Mouse (Mus musculus) brown adipose tissue, adult 24 weeks (tissue): Measurements from ENCODE around the gene Kcna4. TPM values are rescaled to one million over a fixed set of nuclear protein-coding genes. Genes with fewer than 3 reads are reported as not detected.

Source experiments
- H3K27ac ChIP-seq: fragments of 200-500 bp; replicated peaks from 2 replicates; pipeline ENCODE4 v1.5.1; 2012; ENCODE audit warnings: low read depth, mild to moderate bottlenecking, low read length
- H3K4me1 ChIP-seq: fragments of 200-500 bp; 2 replicates; pipeline ENCODE4 v1.6.1; 2012; ENCODE audit warnings: low read length, mixed read lengths; ENCODE audit not compliant: control insufficient read depth, insufficient read depth, insufficient read length
- H3K4me3 ChIP-seq: fragments of 200-500 bp; 2 replicates; pipeline ENCODE4 v1.5.1; 2012; ENCODE audit warnings: low read depth, mild to moderate bottlenecking, low read length, moderate library complexity; ENCODE audit not compliant: insufficient read depth
- polyA plus RNA-seq: library from polyadenylated mRNA; stranded (reverse); fragments of >200 nt; gene quantifications from 2 replicates; pipeline ENCODE4 v1.2.4, GENCODE M21; 2012; ENCODE audit not compliant: missing spikeins, insufficient read depth, insufficient read length

Kcna4 gene
- polyA plus RNA-seq, 1 experiment, result not detected

- H3K27ac ChIP-seq, result no peak overlapping the region
- H3K4me3 ChIP-seq, result no peak overlapping the region
- H3K4me1 ChIP-seq, result no peaks in the 10 kb centered on the region
Observed at GRCm38 (mm10) chr2:107345299-107345698, 54.9 kb downstream of the Kcna4 start.

Other genes starting within 250 kb of the Kcna4 start
- not detected in 2 replicates for gene Fshb, start 231.0 kb upstream of the Kcna4 start, polyA plus RNA-seq